Mouse (Mus musculus) testis, adult 10 weeks (tissue): ENCODE data around the gene Hk2. TPM values are rescaled to one million over a fixed set of nuclear protein-coding genes. Genes with fewer than 3 reads are reported as not detected.

ENCODE experiments used
- polyA plus RNA-seq: library from polyadenylated mRNA; stranded (reverse); fragments of 350-450 nt; fragmentation: Illumina TruSeq; extraction: RNeasy Lipid Tissue Mini Kit (QIAGEN cat#74804); gene quantifications from one replicate; pipeline ENCODE4 v1.2.3, GENCODE M21; 2014; ENCODE audit warnings: low read depth, low replicate concordance

The Hk2 gene
- 19.9 TPM for polyA plus RNA-seq

GRCm38 (mm10) chr6:82774321-82774764 is at the start of gene Hk2:
Gene Hk2 (minus strand): TSS chr6:82774454.

GRCm38 (mm10) chr6:82705221-82705620 is 69.0 kb downstream of the Hk2 start, which contains the start of gene Pole4:
Gene Pole4 (minus strand): TSS chr6:82705365.

Other genes with a start within 250 kb of the Hk2 start
- gene Pole4, start 69.1 kb downstream of the Hk2 start, polyA plus RNA-seq: 65.8 TPM
- gene Sema4f, start 165.3 kb upstream of the Hk2 start, polyA plus RNA-seq: 0.15 TPM
- 28.5 TPM for gene M1ap, start 172.4 kb upstream of the Hk2 start, polyA plus RNA-seq